Mouse (Mus musculus) hindbrain, embryonic 14.5 days (tissue): Measurements from ENCODE around the gene Ccdc159. TPM values are rescaled to one million over a fixed set of nuclear protein-coding genes. Genes with fewer than 3 reads are reported as not detected.

Experiments
- ATAC-seq: fragments of 200-750 bp; cut with Nextera tagmentation; 2 replicates; pipeline ENCODE4 v1.8.0; 2017; ENCODE audit warnings: moderate number of reproducible peaks, mild to moderate bottlenecking, moderate TSS enrichment, moderate library complexity; ENCODE audit not compliant: low FRiP score
- DNase-seq: peaks from one replicate; pipeline ENCODE4 v3.0.0-alpha.2; 2015; ENCODE audit warnings: low spot score
- H3K27ac ChIP-seq: fragments of 300-500 bp; sonication (generic); 2 replicates; pipeline ENCODE4 v1.5.1; 2014; ENCODE audit warnings: mild to moderate bottlenecking, moderate library complexity
- H3K27me3 ChIP-seq: fragments of 300-500 bp; sonication (generic); 2 replicates; pipeline ENCODE4 v1.6.1; 2014; ENCODE audit warnings: mild to moderate bottlenecking, low read length, mixed read lengths; ENCODE audit not compliant: control insufficient read depth, insufficient read depth
- H3K36me3 ChIP-seq: fragments of 300-500 bp; sonication (generic); replicated peaks from 2 replicates; pipeline ENCODE4 v1.6.1; 2014; ENCODE audit not compliant: control insufficient read depth, insufficient read depth
- H3K4me1 ChIP-seq: fragments of 300-500 bp; sonication (generic); replicated peaks from 2 replicates; pipeline ENCODE4 v1.6.1; 2014; ENCODE audit warnings: antibody characterized with exemption, low read length, mixed read lengths; ENCODE audit not compliant: control insufficient read depth, insufficient read depth
- H3K4me2 ChIP-seq: fragments of 300-500 bp; sonication (generic); replicated peaks from 2 replicates; pipeline ENCODE4 v1.6.1; 2014; ENCODE audit warnings: mild to moderate bottlenecking, moderate library complexity
- H3K4me3 ChIP-seq: fragments of 300-500 bp; sonication (generic); replicated peaks from 2 replicates; pipeline ENCODE4 v1.5.1; 2014; ENCODE audit warnings: mild to moderate bottlenecking, low read length
- H3K9ac ChIP-seq: fragments of 300-500 bp; sonication (generic); 2 replicates; pipeline ENCODE4 v1.6.1; 2014
- H3K9me3 ChIP-seq: fragments of 300-500 bp; sonication (generic); 2 replicates; pipeline ENCODE4 v1.6.1; 2016; ENCODE audit warnings: low read length; ENCODE audit not compliant: control insufficient read depth
- WGBS: fragments of 180-500 bp; shearing (Covaris S2); extraction: QIAGEN DNeasy Blood & Tissue Kit; methylation state at CpG from one replicate; pipeline ENCODE4 v1.1.7; 2014; 5-methylcytosine and 5-hydroxymethylcytosine counted together
- polyA plus RNA-seq: library from polyadenylated mRNA; unstranded; fragments of >200 nt; fragmentation: Nextera tagmentation; extraction: Ambion mirVana; gene quantifications from 2 replicates; pipeline ENCODE4 v1.2.1, GENCODE M21; 2014

Ccdc159 gene
- polyA plus RNA-seq, 1 experiment from 2014 or later: 8.3 TPM

- Histone ChIP-seq H3K27ac (no peak overlapping the region), H3K27me3 (no peaks in the 10 kb centered on the region), H3K4me3 (no peak overlapping the region), H3K4me2 (no peak overlapping the region), H3K36me3 (peaks cover 61% of the 10 kb centered on the region), H3K9me3 (no peaks in the 10 kb centered on the region), H3K9ac (no peak overlapping the region), H3K4me1 (peaks cover 11% of the 10 kb centered on the region)
- ATAC-seq: no peak
- WGBS: 82% methylated on average over 12 of the region's 12 CpGs
- no peak for DNase-seq
Observed at GRCm38 (mm10) chr9:21943046-21943445, 15.8 kb downstream of the Ccdc159 start.

- Histone ChIP-seq H3K27me3 (no peaks in the 10 kb centered on the region), H3K4me2 (no peak overlapping the region), H3K4me3 (no peak overlapping the region), H3K36me3 (peaks cover 67% of the 10 kb centered on the region), H3K4me1 (peaks cover 5% of the 10 kb centered on the region), H3K27ac (no peak overlapping the region), H3K9me3 (no peaks in the 10 kb centered on the region), H3K9ac (no peak overlapping the region)
- 55% methylated on average over 12 of the region's 12 CpGs for WGBS
- DNase-seq (no peak), ATAC-seq (no peak)
Observed at GRCm38 (mm10) chr9:21943638-21944037, 16.4 kb downstream of the Ccdc159 start.

GRCm38 (mm10) chr9:21944267-21944666, 17.0 kb downstream of the Ccdc159 start:
- Histone ChIP-seq H3K9ac (no peak overlapping the region), H3K27ac (no peak overlapping the region), H3K9me3 (no peaks in the 10 kb centered on the region), H3K27me3 (no peaks in the 10 kb centered on the region), H3K4me3 (no peak overlapping the region), H3K4me2 (no peak overlapping the region), H3K36me3 (peaks cover 68% of the 10 kb centered on the region), H3K4me1 (no peaks in the 10 kb centered on the region)
- DNase-seq (no peak), ATAC-seq (no peak)
- 26% methylated on average over 23 of the region's 23 CpGs for WGBS

GRCm38 (mm10) chr9:21947540-21948130, 20.4 kb downstream of the Ccdc159 start:
- WGBS: 11% methylated on average over 28 of the region's 28 CpGs
- no peak for ATAC-seq
- H3K9ac ChIP-seq: no peak overlapping the region

GRCm38 (mm10) chr9:21948146-21948545, 20.9 kb downstream of the Ccdc159 start:
- H3K9ac ChIP-seq: no peak overlapping the region
- H3K4me1 ChIP-seq: 0 out of 2 replicates have a peak, but pooled peaks cover under 1% of the 10 kb centered on the region
- no peaks in the 10 kb centered on the region for H3K27me3 ChIP-seq
- H3K27ac ChIP-seq: no peak overlapping the region
- DNase-seq (no peak), ATAC-seq (no peak)
- 68% methylated on average over 8 of the region's 8 CpGs for WGBS
- no peak overlapping the region for H3K4me3 ChIP-seq
- no peaks in the 10 kb centered on the region for H3K9me3 ChIP-seq
- peaks cover 46% of the 10 kb centered on the region for H3K36me3 ChIP-seq
- no peak overlapping the region for H3K4me2 ChIP-seq

More at GRCm38 (mm10) chr9:21947540-21948130, 20.4 kb downstream of the Ccdc159 start:
- Histone ChIP-seq H3K4me3 (no peak overlapping the region), H3K27me3 (no peaks in the 10 kb centered on the region), H3K9me3 (no peaks in the 10 kb centered on the region), H3K27ac (no peak overlapping the region), H3K4me2 (no peak overlapping the region), H3K4me1 (no peaks in the 10 kb centered on the region), H3K36me3 (peaks cover 46% of the 10 kb centered on the region)
- DNase-seq: no peak

- H3K9ac ChIP-seq: no peak overlapping the region
- ATAC-seq: no peak
- no peak overlapping the region for H3K4me3 ChIP-seq
- H3K36me3 ChIP-seq: peaks cover 46% of the 10 kb centered on the region
- H3K27me3 ChIP-seq: no peaks in the 10 kb centered on the region
- H3K4me2 ChIP-seq: no peak overlapping the region
- no peak for DNase-seq
- no peaks in the 10 kb centered on the region for H3K9me3 ChIP-seq
- no peak overlapping the region for H3K27ac ChIP-seq
- 0 out of 2 replicates have a peak, but pooled peaks cover 6% of the 10 kb centered on the region for H3K4me1 ChIP-seq
- 67% methylated on average over 6 of the region's 6 CpGs for WGBS
Observed at GRCm38 (mm10) chr9:21948790-21949189, 21.5 kb downstream of the Ccdc159 start.

GRCm38 (mm10) chr9:21950322-21950721, 23.1 kb downstream of the Ccdc159 start:
- no peak overlapping the region for H3K9ac ChIP-seq
- 0 out of 2 replicates have a peak, but pooled peaks cover 6% of the 10 kb centered on the region for H3K4me1 ChIP-seq
- no peaks in the 10 kb centered on the region for H3K9me3 ChIP-seq
- peaks cover 34% of the 10 kb centered on the region for H3K36me3 ChIP-seq
- DNase-seq (peak; percentile 71), ATAC-seq (no peak)
- no peaks in the 10 kb centered on the region for H3K27me3 ChIP-seq
- no peak overlapping the region for H3K27ac ChIP-seq
- WGBS: 19% methylated on average over 11 of the region's 11 CpGs
- H3K4me3 ChIP-seq: no peak overlapping the region
- H3K4me2 ChIP-seq: no peak overlapping the region

GRCm38 (mm10) chr9:21951977-21952376, 24.7 kb downstream of the Ccdc159 start:
- Histone ChIP-seq H3K4me1 (peaks cover 11% of the 10 kb centered on the region), H3K27ac (no peak overlapping the region), H3K4me3 (no peak overlapping the region), H3K36me3 (peaks cover 18% of the 10 kb centered on the region), H3K9me3 (no peaks in the 10 kb centered on the region), H3K27me3 (no peaks in the 10 kb centered on the region), H3K4me2 (no peak overlapping the region), H3K9ac (no peak overlapping the region)
- 86% methylated on average over 3 of the region's 3 CpGs for WGBS
- DNase-seq: no peak
- no peak for ATAC-seq

GRCm38 (mm10) chr9:21953600-21953999, 26.3 kb downstream of the Ccdc159 start:
- Histone ChIP-seq H3K27me3 (no peaks in the 10 kb centered on the region), H3K4me1 (peaks cover 11% of the 10 kb centered on the region), H3K9me3 (no peaks in the 10 kb centered on the region), H3K9ac (no peak overlapping the region), H3K4me2 (no peak overlapping the region; the same call in 1 of the 2 replicates), H3K36me3 (peaks cover 1% of the 10 kb centered on the region; the same call in 1 of the 2 replicates), H3K27ac (peak overlapping the region; percentile 5; the same call in 1 of the 2 replicates), H3K4me3 (no peak overlapping the region)
- 6% methylated on average over 3 of the region's 3 CpGs for WGBS
- DNase-seq (no peak), ATAC-seq (no peak)
